Mouse (Mus musculus): ENCODE measurements around the gene Gm11567. TPM values are rescaled to one million over a fixed set of nuclear protein-coding genes. Genes with fewer than 3 reads are reported as not detected.

The Gm11567 gene
- not detected in 2 replicates for polyA plus RNA-seq (2015; fragmentation: Nextera tagmentation; extraction: Ambion mirVana)

DNA sequence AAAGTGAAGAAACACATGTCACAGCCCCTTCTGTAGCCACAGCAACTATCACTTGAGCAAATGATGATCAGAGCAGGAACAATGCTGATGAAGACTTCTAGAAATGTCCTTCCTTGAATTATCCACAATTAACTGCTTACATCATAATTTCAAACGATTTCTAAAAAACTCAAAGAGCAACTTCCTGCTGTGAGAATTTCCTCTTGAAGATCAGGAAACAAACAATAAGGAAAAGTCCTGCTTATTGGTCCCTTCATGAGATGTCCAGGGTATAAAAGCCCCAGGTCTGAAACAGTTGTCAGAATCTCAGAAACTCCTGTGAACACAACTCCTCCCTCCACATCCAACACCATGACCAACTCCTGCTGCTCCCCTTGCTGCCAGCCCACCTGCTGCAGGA lies at the start of gene Gm11567:
TSS of gene Gm11567 (plus strand) at position 301 of the 400 bp plus-strand sequence.

DNA sequence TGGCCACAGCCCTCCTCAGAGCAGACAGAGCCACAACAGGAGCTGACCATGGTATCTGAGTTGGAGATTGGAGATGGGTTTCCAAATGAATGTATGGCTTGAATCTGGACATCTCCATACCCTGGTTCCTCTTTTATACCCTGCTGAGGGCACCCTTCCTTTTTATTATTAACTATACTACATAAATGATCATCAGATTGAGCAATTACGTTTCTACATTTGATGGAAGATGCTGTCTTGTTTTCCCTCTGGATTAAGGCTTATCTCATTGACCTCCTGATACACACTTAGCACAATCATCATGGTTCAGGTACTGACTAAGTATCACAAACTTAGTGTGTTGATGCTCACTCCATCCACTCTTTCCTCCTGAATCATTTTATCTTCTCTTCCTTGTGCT lies 41.0 kb upstream of the Gm11567 start, which contains the start of gene 2300003K06Rik:
TSS of gene 2300003K06Rik (minus strand) at position 101 of the 400 bp plus-strand sequence.

DNA sequence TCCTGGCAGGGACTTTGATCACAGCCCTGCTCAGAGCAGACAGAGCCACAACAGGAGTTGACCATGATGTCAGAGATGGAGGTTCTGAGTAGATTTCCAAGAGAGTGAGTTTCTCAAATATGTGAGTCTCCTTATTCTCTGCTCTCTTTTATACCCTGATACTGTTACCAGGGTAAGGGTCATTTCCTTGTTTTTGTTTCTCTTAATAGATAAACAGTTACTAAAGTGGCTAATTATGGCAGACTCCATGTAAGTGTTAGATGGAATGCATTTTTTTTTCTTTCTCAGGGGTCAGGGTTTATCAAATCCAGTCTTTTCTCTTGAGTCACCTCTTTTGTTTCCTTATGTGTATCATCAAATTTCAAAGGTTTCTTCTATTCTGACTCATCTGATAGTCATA lies 27.5 kb upstream of the Gm11567 start, which contains the start of gene Krtap4-16:
TSS of gene Krtap4-16 (minus strand) at position 101 of the 400 bp plus-strand sequence.

DNA sequence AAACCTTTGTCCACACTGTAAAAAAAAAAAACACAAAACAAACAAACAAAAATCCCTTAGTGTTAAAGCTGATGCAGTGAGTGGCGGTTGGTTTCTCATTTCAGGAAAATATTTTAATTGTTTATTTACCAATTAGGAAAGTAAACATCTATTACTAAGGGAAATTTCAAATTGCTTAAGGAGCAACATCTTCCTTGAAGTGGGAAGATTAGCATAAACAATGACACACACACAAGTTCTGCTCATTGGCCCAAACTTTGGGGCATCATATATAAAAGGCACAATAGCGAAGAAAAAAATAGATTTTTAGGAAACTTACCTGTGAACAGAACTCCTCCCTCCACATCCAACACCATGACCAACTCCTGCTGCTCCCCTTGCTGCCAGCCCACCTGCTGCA lies 21.4 kb upstream of the Gm11567 start, which contains the start of gene Gm11568:
TSS of gene Gm11568 (plus strand) at position 301 of the 400 bp plus-strand sequence.

DNA sequence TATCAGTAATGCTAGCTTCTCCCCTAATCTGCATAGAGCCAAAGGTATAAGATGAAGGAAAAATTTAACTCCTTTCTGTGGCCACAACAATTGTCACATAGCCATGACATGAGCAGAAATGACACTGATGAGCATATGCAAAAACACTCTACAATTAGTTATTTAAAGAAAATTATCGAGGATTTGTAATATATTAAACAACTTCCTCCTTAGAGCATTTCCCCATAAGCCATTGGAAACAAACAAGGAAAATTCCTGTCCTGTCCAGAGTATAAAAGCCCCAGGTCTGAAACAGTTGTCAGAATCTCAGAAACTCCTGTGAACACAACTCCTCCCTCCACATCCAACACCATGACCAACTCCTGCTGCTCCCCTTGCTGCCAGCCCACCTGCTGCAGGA lies 14.8 kb upstream of the Gm11567 start, which contains the start of gene Gm11559:
TSS of gene Gm11559 (plus strand) at position 301 of the 400 bp plus-strand sequence.

DNA sequence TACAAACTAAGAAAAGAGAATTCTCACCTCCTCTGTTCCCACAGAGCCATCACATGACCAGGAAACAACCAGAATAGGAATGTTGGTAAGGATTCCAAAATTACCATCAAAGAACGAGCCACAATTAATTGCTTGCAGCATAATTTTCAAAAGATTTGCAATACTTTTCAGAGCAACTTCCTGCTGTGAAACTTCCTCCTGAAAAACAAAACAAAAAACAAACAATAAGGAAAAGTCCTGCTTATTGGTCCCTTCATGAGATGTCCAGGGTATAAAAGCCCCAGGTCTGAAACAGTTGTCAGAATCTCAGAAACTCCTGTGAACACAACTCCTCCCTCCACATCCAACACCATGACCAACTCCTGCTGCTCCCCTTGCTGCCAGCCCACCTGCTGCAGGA lies 5.9 kb upstream of the Gm11567 start, which contains the start of gene Krtap9-1:
TSS of gene Krtap9-1 (plus strand) at position 301 of the 400 bp plus-strand sequence.

DNA sequence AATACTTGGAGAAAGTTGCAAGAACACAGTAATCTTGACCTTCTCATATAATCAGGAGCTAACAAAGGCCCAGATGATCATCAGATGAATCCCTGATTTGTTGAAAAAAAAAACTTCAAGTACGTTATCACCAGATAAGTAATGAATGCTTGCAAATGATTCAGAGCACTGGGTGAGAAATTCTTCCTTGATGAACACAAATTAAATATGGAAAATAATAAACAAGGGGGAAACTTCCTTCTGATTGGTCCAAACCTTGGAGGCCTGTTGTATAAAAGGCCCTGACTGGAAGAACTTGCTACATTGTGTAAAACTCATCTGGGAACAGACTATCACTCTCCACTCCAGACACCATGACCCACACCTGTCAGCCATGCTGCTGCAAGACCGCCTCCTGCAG lies 28.6 kb downstream of the Gm11567 start, which contains the start of gene Krtap31-1:
TSS of gene Krtap31-1 (plus strand) at position 301 of the 400 bp plus-strand sequence.

DNA sequence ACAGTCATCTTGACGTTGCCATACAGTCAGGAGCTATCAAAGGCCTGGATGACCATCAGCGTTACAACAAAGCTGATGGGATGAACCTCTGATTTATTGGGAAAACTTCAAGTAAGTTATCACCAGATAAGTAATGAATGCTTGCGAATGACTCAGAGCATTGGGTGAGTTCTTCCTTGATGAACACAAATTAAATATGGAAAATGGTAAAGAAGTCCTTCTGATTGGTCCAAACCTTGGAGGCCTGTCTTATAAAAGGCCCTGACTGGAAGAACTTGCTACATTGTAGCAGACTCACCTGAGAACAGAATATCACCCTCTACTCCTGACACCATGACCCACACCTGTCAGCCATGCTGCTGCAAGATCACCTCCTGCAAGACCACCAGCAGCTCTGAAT lies 35.5 kb downstream of the Gm11567 start, which contains the start of gene Gm11565:
TSS of gene Gm11565 (plus strand) at position 301 of the 400 bp plus-strand sequence.

Other genes with a start within 250 kb of the Gm11567 start
- gene Krtap4-2, start 244.1 kb upstream of the Gm11567 start, polyA plus RNA-seq (2015; fragmentation: Nextera tagmentation; extraction: Ambion mirVana) = not detected in 2 replicates
- gene Krtap4-7, start 235.1 kb upstream of the Gm11567 start, polyA plus RNA-seq (2015; fragmentation: Nextera tagmentation; extraction: Ambion mirVana) = not detected in 2 replicates
- gene Gm11555, start 229.0 kb upstream of the Gm11567 start, polyA plus RNA-seq (2015; fragmentation: Nextera tagmentation; extraction: Ambion mirVana) = not detected in 2 replicates
- gene Gm11563, start 220.2 kb upstream of the Gm11567 start, polyA plus RNA-seq (2015; fragmentation: Nextera tagmentation; extraction: Ambion mirVana) = not detected in 2 replicates
- not detected in 2 replicates for gene Krtap4-6, start 213.2 kb upstream of the Gm11567 start, polyA plus RNA-seq (2015; fragmentation: Nextera tagmentation; extraction: Ambion mirVana)
- gene Gm14190, start 188.4 kb upstream of the Gm11567 start, polyA plus RNA-seq (2015; fragmentation: Nextera tagmentation; extraction: Ambion mirVana) = not detected in 2 replicates
- not detected in 2 replicates for gene Gm14180, start 144.9 kb upstream of the Gm11567 start, polyA plus RNA-seq (2015; fragmentation: Nextera tagmentation; extraction: Ambion mirVana)
- gene Gm11595, start 106.3 kb upstream of the Gm11567 start, polyA plus RNA-seq (2015; fragmentation: Nextera tagmentation; extraction: Ambion mirVana) = not detected in 2 replicates
- gene Krtap4-8, start 98.5 kb upstream of the Gm11567 start, polyA plus RNA-seq (2015; fragmentation: Nextera tagmentation; extraction: Ambion mirVana) = not detected in 2 replicates
- gene Krtap4-9, start 94.0 kb upstream of the Gm11567 start, polyA plus RNA-seq (2015; fragmentation: Nextera tagmentation; extraction: Ambion mirVana) = not detected in 2 replicates
- not detected in 2 replicates for gene Gm11596, start 85.7 kb upstream of the Gm11567 start, polyA plus RNA-seq (2015; fragmentation: Nextera tagmentation; extraction: Ambion mirVana)
- gene Gm11569, start 80.3 kb upstream of the Gm11567 start, polyA plus RNA-seq (2015; fragmentation: Nextera tagmentation; extraction: Ambion mirVana) = not detected in 2 replicates
- not detected in 2 replicates for gene Gm11554, start 74.7 kb upstream of the Gm11567 start, polyA plus RNA-seq (2015; fragmentation: Nextera tagmentation; extraction: Ambion mirVana)
- gene Krtap4-13, start 69.3 kb upstream of the Gm11567 start, polyA plus RNA-seq (2015; fragmentation: Nextera tagmentation; extraction: Ambion mirVana) = not detected in 2 replicates
- not detected in 2 replicates for gene Gm11564, start 63.5 kb upstream of the Gm11567 start, polyA plus RNA-seq (2015; fragmentation: Nextera tagmentation; extraction: Ambion mirVana)
- gene 2300003K06Rik, start 41.1 kb upstream of the Gm11567 start, polyA plus RNA-seq (2015; fragmentation: Nextera tagmentation; extraction: Ambion mirVana) = not detected in 2 replicates
- not detected in 2 replicates for gene Krtap4-16, start 27.6 kb upstream of the Gm11567 start, polyA plus RNA-seq (2015; fragmentation: Nextera tagmentation; extraction: Ambion mirVana)
- not detected in 2 replicates for gene Gm11568, start 21.3 kb upstream of the Gm11567 start, polyA plus RNA-seq (2015; fragmentation: Nextera tagmentation; extraction: Ambion mirVana)
- gene Gm11559, start 14.7 kb upstream of the Gm11567 start, polyA plus RNA-seq (2015; fragmentation: Nextera tagmentation; extraction: Ambion mirVana) = not detected in 2 replicates
- not detected in 2 replicates for gene Krtap9-1, start 5.8 kb upstream of the Gm11567 start, polyA plus RNA-seq (2015; fragmentation: Nextera tagmentation; extraction: Ambion mirVana)
- not detected in 2 replicates for gene Krtap31-1, start 28.7 kb downstream of the Gm11567 start, polyA plus RNA-seq (2015; fragmentation: Nextera tagmentation; extraction: Ambion mirVana)
- not detected in 2 replicates for gene Gm11565, start 35.6 kb downstream of the Gm11567 start, polyA plus RNA-seq (2015; fragmentation: Nextera tagmentation; extraction: Ambion mirVana)
- not detected in 2 replicates for gene Krtap31-2, start 57.1 kb downstream of the Gm11567 start, polyA plus RNA-seq (2015; fragmentation: Nextera tagmentation; extraction: Ambion mirVana)
- gene Krtap9-5, start 69.3 kb downstream of the Gm11567 start, polyA plus RNA-seq (2015; fragmentation: Nextera tagmentation; extraction: Ambion mirVana) = not detected in 2 replicates
- not detected in 2 replicates for gene Krtap29-1, start 99.9 kb downstream of the Gm11567 start, polyA plus RNA-seq (2015; fragmentation: Nextera tagmentation; extraction: Ambion mirVana)
- gene Krtap16-1, start 107.4 kb downstream of the Gm11567 start, polyA plus RNA-seq (2015; fragmentation: Nextera tagmentation; extraction: Ambion mirVana) = not detected in 2 replicates
- not detected in 2 replicates for gene Krtap17-1, start 114.8 kb downstream of the Gm11567 start, polyA plus RNA-seq (2015; fragmentation: Nextera tagmentation; extraction: Ambion mirVana)
- gene Krt33a, start 137.0 kb downstream of the Gm11567 start, polyA plus RNA-seq (2015; fragmentation: Nextera tagmentation; extraction: Ambion mirVana) = 0.12 TPM in 1 of 2 replicates, not detected in the other
- 0.07 TPM in 1 of 2 replicates, not detected in the other for gene Krt33b, start 150.7 kb downstream of the Gm11567 start, polyA plus RNA-seq (2015; fragmentation: Nextera tagmentation; extraction: Ambion mirVana)
- not detected in 2 replicates for gene Krt34, start 162.4 kb downstream of the Gm11567 start, polyA plus RNA-seq (2015; fragmentation: Nextera tagmentation; extraction: Ambion mirVana)
- gene Krt31, start 171.4 kb downstream of the Gm11567 start, polyA plus RNA-seq (2015; fragmentation: Nextera tagmentation; extraction: Ambion mirVana) = not detected in 2 replicates
- gene Krt32, start 209.0 kb downstream of the Gm11567 start, polyA plus RNA-seq (2015; fragmentation: Nextera tagmentation; extraction: Ambion mirVana) = not detected in 2 replicates
- gene Krt35, start 217.1 kb downstream of the Gm11567 start, polyA plus RNA-seq (2015; fragmentation: Nextera tagmentation; extraction: Ambion mirVana) = not detected in 2 replicates
- 0.10 and 0.16 TPM in 2 replicates for gene Krt36, start 226.4 kb downstream of the Gm11567 start, polyA plus RNA-seq (2015; fragmentation: Nextera tagmentation; extraction: Ambion mirVana)
- gene Krt13, start 242.4 kb downstream of the Gm11567 start, polyA plus RNA-seq (2015; fragmentation: Nextera tagmentation; extraction: Ambion mirVana) = 1.4 and 1.9 TPM in 2 replicates